Mouse (Mus musculus): ENCODE data around the gene Lta. TPM values are rescaled to one million over a fixed set of nuclear protein-coding genes. Genes with fewer than 3 reads are reported as not detected.

Gene Lta
- polyA plus RNA-seq, 1 experiment: 0.27 TPM

DNA sequence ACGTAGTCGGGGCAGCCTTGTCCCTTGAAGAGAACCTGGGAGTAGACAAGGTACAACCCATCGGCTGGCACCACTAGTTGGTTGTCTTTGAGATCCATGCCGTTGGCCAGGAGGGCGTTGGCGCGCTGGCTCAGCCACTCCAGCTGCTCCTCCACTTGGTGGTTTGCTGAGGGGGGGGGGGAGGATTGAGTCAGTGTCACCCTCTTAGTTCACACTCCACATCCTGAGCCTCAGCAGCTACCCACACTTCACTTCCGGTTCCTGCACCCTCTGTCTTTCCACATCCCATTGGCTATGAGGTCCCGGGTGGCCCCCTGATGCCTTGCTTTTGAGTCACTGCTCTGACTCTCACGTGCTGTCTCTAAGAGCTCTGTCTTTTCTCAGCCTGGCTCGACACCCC is 4.8 kb downstream of the Lta start:
- no peak for DNase-seq (ENCODE audit: low read depth)
- TF ChIP-seq CTCF (IDR thresholded peaks at IDR 0.05; ENCODE audit: borderline replicate concordance, extremely low read depth, insufficient read depth, insufficient read length) (no peak), POLR2A (IDR thresholded peaks at IDR 0.05; ENCODE audit: borderline replicate concordance, extremely low read depth, insufficient read depth, insufficient read length, poor library complexity, severe bottlenecking) (no peak)

DNA sequence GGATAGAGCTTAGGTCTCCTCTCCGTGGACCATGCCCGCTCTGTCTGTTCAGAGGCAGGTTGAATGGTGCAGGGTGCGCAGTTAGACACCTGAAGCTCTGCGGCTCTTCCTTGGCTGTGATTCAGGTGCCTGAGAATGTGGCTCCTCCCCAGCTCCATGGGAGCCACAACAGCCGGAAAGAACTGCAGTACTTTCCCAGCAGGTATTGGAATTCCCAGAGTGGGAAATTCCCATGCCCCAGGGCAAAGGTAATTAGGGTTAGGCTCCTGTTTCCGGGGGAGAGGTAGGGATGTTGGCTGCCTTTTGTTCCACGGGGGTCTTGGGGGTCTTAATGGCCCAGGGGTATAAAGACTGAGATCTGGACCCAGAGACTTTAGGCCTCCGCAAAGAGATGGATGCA is 6.2 kb downstream of the Lta start:
- TF ChIP-seq CTCF (IDR thresholded peaks at IDR 0.05; ENCODE audit: borderline replicate concordance, extremely low read depth, insufficient read depth, insufficient read length) (no peak), POLR2A (IDR thresholded peaks at IDR 0.05; ENCODE audit: borderline replicate concordance, extremely low read depth, insufficient read depth, insufficient read length, poor library complexity, severe bottlenecking) (no peak)
- no peak for DNase-seq (ENCODE audit: low read depth)

DNA sequence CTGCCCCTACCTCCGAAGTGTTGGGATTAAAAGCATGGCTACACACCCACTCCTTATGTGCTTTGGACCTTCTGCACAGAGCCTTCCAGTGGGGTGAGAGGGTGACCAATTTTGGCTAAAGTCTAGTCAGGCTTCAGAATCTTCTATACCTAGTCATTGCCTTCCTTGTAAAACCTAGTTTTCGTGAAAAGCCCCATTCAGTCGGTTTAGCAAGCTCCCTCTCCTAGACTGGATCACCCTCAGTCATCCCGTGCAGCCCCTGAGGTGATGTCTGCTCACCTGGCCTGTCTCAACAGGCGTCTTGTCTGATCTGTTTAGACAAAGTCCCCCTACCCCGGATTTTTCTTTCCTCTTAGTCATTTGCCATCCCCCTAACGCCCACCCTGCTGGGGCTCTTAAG is 7.1 kb downstream of the Lta start:
- no peak for TF ChIP-seq POLR2A (IDR thresholded peaks at IDR 0.05; ENCODE audit: borderline replicate concordance, extremely low read depth, insufficient read depth, insufficient read length, poor library complexity, severe bottlenecking)
- no peak for TF ChIP-seq CTCF (IDR thresholded peaks at IDR 0.05; ENCODE audit: borderline replicate concordance, extremely low read depth, insufficient read depth, insufficient read length)
- no peak for DNase-seq (ENCODE audit: low read depth)

DNA sequence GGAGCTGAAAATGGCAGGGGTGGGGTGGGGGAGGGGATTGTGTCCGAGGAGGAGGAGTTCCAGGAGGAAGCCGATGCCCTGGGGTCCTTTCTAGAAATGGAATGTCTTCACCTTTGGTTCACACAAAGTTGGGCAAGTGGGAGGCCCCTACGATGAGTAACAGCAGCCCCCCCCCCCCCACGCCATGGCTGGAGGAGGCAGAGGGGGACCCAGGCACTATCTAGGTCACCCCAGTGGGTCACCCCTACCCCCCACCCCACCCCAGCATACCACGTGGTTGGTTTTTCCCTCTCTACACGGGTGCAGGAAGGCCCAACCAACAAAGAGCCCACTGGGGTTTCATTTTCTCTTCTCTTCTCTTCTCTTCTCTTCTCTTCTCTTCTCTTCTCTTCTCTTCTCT is 8.0 kb downstream of the Lta start:
- DNase-seq (ENCODE audit: low read depth): no peak
- TF ChIP-seq CTCF (IDR thresholded peaks at IDR 0.05; ENCODE audit: borderline replicate concordance, extremely low read depth, insufficient read depth, insufficient read length) (no peak), POLR2A (IDR thresholded peaks at IDR 0.05; ENCODE audit: borderline replicate concordance, extremely low read depth, insufficient read depth, insufficient read length, poor library complexity, severe bottlenecking) (no peak)

DNA sequence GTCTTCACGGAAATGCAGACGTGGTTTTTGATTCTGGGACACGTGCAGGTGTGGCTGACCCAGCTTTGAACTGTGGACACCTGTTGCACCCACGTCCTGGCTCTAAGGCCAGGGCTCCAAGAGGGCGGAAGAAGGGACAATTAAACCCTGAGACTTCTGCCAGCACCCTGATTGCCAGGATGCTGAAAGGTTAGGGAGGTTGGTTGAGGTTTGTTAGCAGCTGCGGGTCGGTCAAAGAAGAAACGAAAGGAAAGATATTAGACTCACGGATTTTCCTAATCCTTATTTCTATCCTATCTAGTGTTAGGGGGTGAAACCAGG is 8.9 kb downstream of the Lta start:
- no peak for TF ChIP-seq CTCF (IDR thresholded peaks at IDR 0.05; ENCODE audit: borderline replicate concordance, extremely low read depth, insufficient read depth, insufficient read length)
- TF ChIP-seq POLR2A (IDR thresholded peaks at IDR 0.05; ENCODE audit: borderline replicate concordance, extremely low read depth, insufficient read depth, insufficient read length, poor library complexity, severe bottlenecking): no peak
- DNase-seq (ENCODE audit: low read depth): no peak

DNA sequence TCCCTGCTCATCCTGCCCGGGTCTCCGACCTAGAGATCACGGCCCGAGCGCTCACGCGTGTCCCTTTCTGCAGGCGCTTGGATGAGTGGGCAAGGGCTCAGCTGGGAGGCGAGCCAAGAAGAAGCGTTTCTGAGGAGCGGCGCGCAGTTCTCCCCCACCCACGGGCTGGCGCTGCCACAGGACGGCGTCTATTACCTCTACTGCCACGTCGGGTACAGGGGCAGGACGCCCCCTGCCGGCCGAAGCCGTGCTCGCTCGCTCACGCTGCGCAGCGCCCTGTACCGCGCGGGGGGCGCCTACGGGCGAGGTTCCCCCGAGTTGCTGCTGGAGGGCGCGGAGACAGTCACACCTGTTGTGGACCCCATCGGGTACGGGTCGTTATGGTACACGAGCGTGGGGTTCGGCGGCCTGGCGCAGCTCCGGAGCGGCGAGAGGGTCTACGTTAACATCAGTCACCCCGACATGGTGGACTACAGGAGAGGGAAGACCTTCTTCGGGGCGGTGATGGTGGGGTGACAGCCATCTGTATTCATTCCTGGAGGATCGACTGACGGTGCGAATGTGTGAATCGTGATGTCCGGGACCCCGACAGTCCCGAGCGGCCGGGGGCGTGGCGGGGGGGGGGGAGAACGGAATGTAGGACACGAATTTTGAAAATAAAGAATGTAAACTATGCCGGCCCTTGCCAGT is 9.4 kb downstream of the Lta start:
- peak; percentile 71 for DNase-seq (ENCODE audit: low read depth)
- no peak for TF ChIP-seq POLR2A (IDR thresholded peaks at IDR 0.05; ENCODE audit: borderline replicate concordance, extremely low read depth, insufficient read depth, insufficient read length, poor library complexity, severe bottlenecking)
- peak; percentile 86 for TF ChIP-seq CTCF (IDR thresholded peaks at IDR 0.05; ENCODE audit: borderline replicate concordance, extremely low read depth, insufficient read depth, insufficient read length)

DNA sequence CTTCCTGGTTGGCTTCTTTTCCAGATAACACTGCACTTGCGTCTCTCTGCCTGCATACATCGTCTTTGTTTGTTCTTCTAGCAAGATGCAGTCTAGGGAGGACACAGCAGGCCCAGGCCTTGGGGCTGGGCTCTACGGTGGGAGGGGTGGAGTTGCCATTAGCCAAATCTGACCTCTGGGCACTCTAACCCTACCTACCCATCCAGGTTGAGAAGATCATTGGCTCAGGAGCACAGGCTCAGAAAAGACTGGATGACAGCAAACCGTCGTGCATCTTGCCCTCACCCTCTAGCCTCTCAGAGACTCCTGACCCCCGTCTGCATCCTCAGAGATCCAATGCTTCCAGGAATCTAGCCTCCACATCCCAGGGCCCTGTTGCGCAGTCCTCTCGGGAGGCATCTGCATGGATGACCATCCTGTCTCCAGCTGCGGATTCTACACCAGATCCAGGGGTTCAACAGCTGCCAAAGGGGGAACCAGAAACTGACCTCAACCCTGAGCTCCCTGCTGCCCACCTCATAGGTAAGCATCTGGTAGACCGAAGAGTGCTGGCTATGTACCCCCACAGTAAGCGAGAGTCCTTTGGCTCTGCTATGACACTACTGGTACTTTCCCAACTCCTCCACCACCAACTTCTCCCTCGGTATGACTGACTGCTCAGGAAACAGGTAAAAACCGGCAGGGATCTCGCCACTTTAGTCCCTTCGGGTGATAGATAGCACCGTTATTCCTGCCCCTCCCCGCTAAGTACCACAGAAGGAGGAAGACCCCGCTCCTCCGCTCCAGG is 10.1 kb downstream of the Lta start:
- no peak for DNase-seq (ENCODE audit: low read depth)
- no peak for TF ChIP-seq CTCF (IDR thresholded peaks at IDR 0.05; ENCODE audit: borderline replicate concordance, extremely low read depth, insufficient read depth, insufficient read length)
- no peak for TF ChIP-seq POLR2A (IDR thresholded peaks at IDR 0.05; ENCODE audit: borderline replicate concordance, extremely low read depth, insufficient read depth, insufficient read length, poor library complexity, severe bottlenecking)

DNA sequence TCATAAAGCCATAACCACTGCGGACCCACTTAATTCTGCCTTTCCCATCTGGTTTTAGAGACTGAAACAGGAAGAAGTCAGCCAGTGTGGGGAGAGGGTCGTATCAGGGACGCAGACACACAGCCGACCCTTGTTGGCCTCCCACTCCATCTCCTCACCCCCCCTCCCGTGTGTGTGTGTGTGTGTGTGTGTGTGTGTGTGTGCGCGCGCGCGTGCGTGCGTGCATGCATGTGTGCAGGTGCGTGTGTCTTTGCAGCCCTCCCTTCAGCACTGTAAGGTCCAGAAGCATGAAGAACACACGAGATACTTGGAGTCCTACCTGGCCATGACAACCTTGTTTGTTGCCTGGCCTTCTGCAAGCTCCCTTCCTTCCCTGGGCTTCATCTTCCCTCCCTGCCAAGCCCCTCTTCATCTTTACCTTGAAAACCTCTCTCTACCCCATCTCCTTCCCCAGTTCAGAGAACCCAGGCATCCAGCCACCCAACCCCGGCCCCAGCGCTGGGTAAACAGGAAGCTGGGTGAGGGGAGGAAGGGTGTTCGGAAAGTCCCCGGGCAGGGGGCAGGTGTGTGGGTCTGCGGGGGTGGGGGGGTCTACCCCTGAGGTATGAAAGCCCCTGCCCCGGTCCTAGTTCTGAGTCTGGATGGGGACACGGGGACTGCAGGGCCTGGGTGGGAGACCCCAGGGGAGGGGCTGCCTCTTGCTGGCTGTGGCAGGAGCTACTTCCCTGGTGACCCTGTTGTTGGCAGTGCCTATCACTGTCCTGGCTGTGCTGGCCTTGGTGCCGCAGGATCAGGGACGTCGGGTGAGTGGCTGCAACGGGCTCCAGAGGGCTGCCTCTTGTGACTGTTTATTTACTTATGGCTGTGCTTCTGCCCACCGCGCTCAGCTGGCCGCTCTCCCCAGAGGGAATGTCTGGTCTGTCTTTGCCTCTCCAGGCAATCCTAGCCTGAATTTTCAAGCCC is 11.0 kb downstream of the Lta start, which contains the start of gene Ltb:
Gene Ltb (plus strand): TSS at position 559 of the 963 bp plus-strand sequence.
- TF ChIP-seq CTCF (IDR thresholded peaks at IDR 0.05; ENCODE audit: borderline replicate concordance, extremely low read depth, insufficient read depth, insufficient read length) (no peak), POLR2A (IDR thresholded peaks at IDR 0.05; ENCODE audit: borderline replicate concordance, extremely low read depth, insufficient read depth, insufficient read length, poor library complexity, severe bottlenecking) (no peak)
- DNase-seq (ENCODE audit: low read depth): no peak

DNA sequence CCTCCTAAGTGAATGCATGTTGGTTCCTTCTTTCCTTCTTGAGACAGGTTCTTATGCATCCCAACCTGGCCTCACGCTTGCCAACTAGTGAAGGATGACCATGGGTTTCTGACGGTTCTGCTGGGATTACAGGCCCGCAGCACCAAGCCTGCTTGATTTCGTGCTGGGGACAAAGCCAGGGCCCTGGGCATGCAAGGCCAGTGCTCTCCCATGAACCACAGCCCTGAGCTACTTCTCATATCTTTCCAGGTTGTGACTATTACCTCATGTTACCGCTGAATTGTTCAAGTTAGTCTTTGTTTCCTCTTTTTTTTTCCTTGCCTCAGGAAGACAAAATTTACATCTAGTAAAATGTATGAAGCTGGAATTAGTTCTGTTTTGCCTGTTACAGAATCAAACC is 12.2 kb downstream of the Lta start:
- TF ChIP-seq CTCF (IDR thresholded peaks at IDR 0.05; ENCODE audit: borderline replicate concordance, extremely low read depth, insufficient read depth, insufficient read length) (no peak), POLR2A (IDR thresholded peaks at IDR 0.05; ENCODE audit: borderline replicate concordance, extremely low read depth, insufficient read depth, insufficient read length, poor library complexity, severe bottlenecking) (no peak)

DNA sequence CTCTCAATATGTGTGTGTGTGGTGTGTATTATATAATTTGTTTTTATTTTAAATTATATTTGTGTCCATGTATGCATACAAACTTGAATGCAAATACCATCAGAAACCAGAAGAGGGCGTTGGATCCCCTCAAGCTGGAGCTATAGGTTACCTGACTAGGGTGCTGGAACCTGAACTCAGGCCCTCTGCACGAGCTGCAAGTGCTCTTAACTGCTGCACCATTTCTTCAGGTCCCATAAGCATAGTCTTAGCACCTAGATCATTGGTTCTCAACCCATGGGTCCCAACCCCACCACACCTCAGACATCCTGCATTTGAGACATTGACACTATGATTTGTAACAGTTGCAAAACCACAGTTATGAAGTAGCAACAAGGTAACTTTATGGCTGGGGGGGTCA is 13.4 kb downstream of the Lta start:
- no peak for TF ChIP-seq CTCF (IDR thresholded peaks at IDR 0.05; ENCODE audit: borderline replicate concordance, extremely low read depth, insufficient read depth, insufficient read length)
- no peak for TF ChIP-seq POLR2A (IDR thresholded peaks at IDR 0.05; ENCODE audit: borderline replicate concordance, extremely low read depth, insufficient read depth, insufficient read length, poor library complexity, severe bottlenecking)
- DNase-seq (ENCODE audit: low read depth): no peak

More for the DNA sequence above, 12.2 kb downstream of the Lta start:
- no peak for DNase-seq (ENCODE audit: low read depth)

DNA sequence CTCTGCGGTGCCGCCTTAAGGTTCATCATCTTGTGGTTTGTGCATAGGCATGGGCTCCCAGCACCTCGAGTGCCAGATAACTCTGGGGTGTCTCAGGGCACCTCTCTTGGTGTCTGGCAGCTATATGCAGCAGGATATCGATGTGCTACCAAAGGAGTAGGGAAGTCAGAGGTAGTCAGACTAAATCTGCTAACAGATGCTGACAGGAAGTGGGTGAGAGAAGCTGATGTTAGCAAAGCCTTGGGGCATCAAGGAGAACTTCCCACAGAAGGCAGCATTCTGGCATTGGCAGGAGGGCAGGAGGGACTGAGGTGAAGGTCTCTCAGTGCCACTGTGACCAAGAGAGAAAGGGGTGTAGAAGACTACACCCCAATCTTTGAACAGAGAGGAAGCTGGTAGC is 15.1 kb downstream of the Lta start:
- no peak for TF ChIP-seq CTCF (IDR thresholded peaks at IDR 0.05; ENCODE audit: borderline replicate concordance, extremely low read depth, insufficient read depth, insufficient read length)
- no peak for DNase-seq (ENCODE audit: low read depth)

Data from brain, embryonic 14.5 days (tissue).